21 mouse cellular contexts compared by ENCODE assay signal in genomic region chr5:130927138-130927793, GRCm38 (mm10).
DNase-seq lines count a peak whose midpoint lies in the region; TF ChIP-seq lines count a peak whose summit lies in the region.
"Had no signal": no experiment of that assay in that cellular context is flagged by ENCODE, and none has a peak within 500 bp of the region (broad histone marks: within the 10 kb centered on the region; RNA-seq: fewer than 3 reads in every experiment).

No protein-coding gene starts in this region.

- no peak overlapping the region for H3K4me3 ChIP-seq in gastrocnemius, adult 2 months
- H3K4me3 ChIP-seq in layer of hippocampus, adult 2 months = no peak overlapping the region
- H3K4me3 ChIP-seq in E14TG2a.4 (replicated peaks; ENCODE audit: low read length) = no peak overlapping the region
- H3K4me3 ChIP-seq: erythroblast, embryonic 14.5 days; forebrain, embryonic 13.5 days; heart, embryonic 12.5 days; limb, embryonic 15.5 days; megakaryocyte, embryonic 14.5 days; midbrain, embryonic 15.5 days; stomach, embryonic 15.5 days had no signal

- no peaks in the 10 kb centered on the region for H3K36me3 ChIP-seq in E14TG2a.4 (ENCODE audit: insufficient read depth, low read length)
- H3K36me3 ChIP-seq: heart, embryonic 12.5 days; limb, embryonic 15.5 days; midbrain, embryonic 15.5 days; stomach, embryonic 15.5 days had no signal

- no peak for DNase-seq in gastrocnemius, adult 2 months
- no peak for DNase-seq in gastrocnemius, postnatal 36 days
- DNase-seq in layer of hippocampus, adult 2 months (ENCODE audit: low spot score in 2 of 2) = no peak
- DNase-seq in layer of hippocampus, adult 18-20 months (ENCODE audit: low spot score in 2 of 2) = no peak
- peak; percentile 23 for DNase-seq in R1 (ENCODE audit: low read depth, low spot score)
- no peak for DNase-seq in gastrocnemius, postnatal 25 days
- no peak for DNase-seq in left cerebral cortex, adult 8-10 months (ENCODE audit: low spot score in 2 of 2)
- DNase-seq: adrenal gland, postnatal 14 days; cerebellum, adult 11-12 months; cerebellum, postnatal 36 days; kidney, adult 18-20 months; kidney, postnatal 14 days; right cerebral cortex, postnatal 25 days had no signal

- no peaks in the 10 kb centered on the region for H3K9me3 ChIP-seq in E14TG2a.4 (ENCODE audit: low read length)
- H3K9me3 ChIP-seq: limb, embryonic 15.5 days; midbrain, embryonic 15.5 days; stomach, embryonic 15.5 days had no signal

- intact Hi-C loops in gastrocnemius, adult 2 months (cut with DNase I) = no loop called here
- intact Hi-C loops in gastrocnemius, postnatal 36 days (cut with DNase I) = no loop called here

- peaks cover 10% of the 10 kb centered on the region for H3K4me1 ChIP-seq in E14TG2a.4 (replicated peaks; ENCODE audit: low read depth, low read length)
- H3K4me1 ChIP-seq: megakaryocyte, embryonic 14.5 days; stomach, embryonic 15.5 days had no signal

- no peaks in the 10 kb centered on the region for H3K27me3 ChIP-seq in E14TG2a.4 (ENCODE audit: insufficient read depth, low read length)
- H3K27me3 ChIP-seq: forebrain, embryonic 13.5 days; heart, embryonic 12.5 days; limb, embryonic 15.5 days; megakaryocyte, embryonic 14.5 days; midbrain, embryonic 15.5 days; stomach, embryonic 15.5 days had no signal

- H3K27ac ChIP-seq in gastrocnemius, adult 2 months = no peak overlapping the region
- H3K27ac ChIP-seq in layer of hippocampus, adult 2 months = peak overlapping the region; percentile 33; the same call in 1 of the 2 replicates
- H3K27ac ChIP-seq: forebrain, embryonic 13.5 days; midbrain, embryonic 15.5 days; stomach, embryonic 15.5 days had no signal

- peak; percentile 25; the same call in 1 of the 2 replicates for TF ChIP-seq CTCF in gastrocnemius, adult 2 months (IDR thresholded peaks at IDR 0.05)
- TF ChIP-seq CTCF in layer of hippocampus, adult 2 months (conservative IDR thresholded peaks at IDR 0.05) = peak; percentile 62
- TF ChIP-seq CTCF in E14TG2a.4 (conservative IDR thresholded peaks at IDR 0.05; ENCODE audit: low read length) = peak; percentile 58
